Mouse (Mus musculus) CH12.LX (cell line): ENCODE measurements around the gene Kcnc3. TPM values are rescaled to one million over a fixed set of nuclear protein-coding genes. Genes with fewer than 3 reads are reported as not detected.
A peak's percentile ranks its signal among the peaks of the same experiment; 100 is the strongest.

Experiments
- DNase-seq: peaks from one replicate; pipeline ENCODE4 v3.0.0-alpha.2; 2013; ENCODE audit errors: extremely low read depth
- H3K27ac ChIP-seq: 2 replicates; pipeline ENCODE4 v1.5.1; 2012; ENCODE audit warnings: low read depth, mild to moderate bottlenecking, control low read depth, moderate library complexity; ENCODE audit not compliant: insufficient read depth
- H3K27me3 ChIP-seq: replicated peaks from 2 replicates; pipeline ENCODE3; 2012; ENCODE audit warnings: inconsistent platforms
- H3K36me3 ChIP-seq, 2 experiments: replicated peaks in 1 of 2; 2 replicates each; pipeline versions ENCODE3 to v1.6.1; 2012; ENCODE audit warnings: inconsistent platforms in 1 of 2, low read length in 1 of 2, mild to moderate bottlenecking in 1 of 2, mixed read lengths in 1 of 2, moderate library complexity in 1 of 2; ENCODE audit not compliant: control insufficient read depth in 1 of 2, insufficient read depth in 1 of 2
- H3K4me1 ChIP-seq, 2 experiments: 2 replicates each; pipeline ENCODE4 v1.6.1; 2012; ENCODE audit warnings: inconsistent platforms in 1 of 2, moderate library complexity in 1 of 2; ENCODE audit not compliant: insufficient read depth in 2 of 2, control insufficient read depth in 1 of 2
- H3K4me2 ChIP-seq: 2 replicates; pipeline ENCODE4 v1.6.1; 2012; ENCODE audit warnings: low read depth, mild to moderate bottlenecking, control low read depth; ENCODE audit not compliant: poor library complexity, insufficient read depth, severe bottlenecking
- H3K4me3 ChIP-seq, 3 experiments: fragments of 150-350 bp in 1 of 3; sonication (generic) in 1 of 3; replicated peaks in 1 of 3; 2 replicates each; pipeline versions ENCODE3 to v1.5.1; 2011 to 2012; ENCODE audit warnings: low read depth in 2 of 3, low read length in 2 of 3, mild to moderate bottlenecking in 2 of 3, moderate library complexity in 2 of 3, control low read depth in 1 of 3, improper control_type of control experiment in 1 of 3, inconsistent platforms in 1 of 3, mixed read lengths in 1 of 3; ENCODE audit not compliant: poor library complexity in 1 of 3
- H3K79me2 ChIP-seq: replicated peaks from 2 replicates; pipeline ENCODE4 v1.6.1; 2012; ENCODE audit warnings: mild to moderate bottlenecking, moderate library complexity; ENCODE audit not compliant: control insufficient read depth, poor library complexity, insufficient read depth, severe bottlenecking; ENCODE audit errors: extremely low read depth
- H3K9ac ChIP-seq: 2 replicates; pipeline ENCODE4 v1.6.1; 2012; ENCODE audit warnings: low read depth, mild to moderate bottlenecking, control low read depth, moderate library complexity; ENCODE audit not compliant: insufficient read depth
- H3K9me3 ChIP-seq: replicated peaks from 2 replicates; pipeline ENCODE3; 2012; ENCODE audit warnings: low read length, inconsistent platforms, mixed read lengths
- CHD1 ChIP-seq: IDR thresholded peaks from 2 replicates; pipeline ENCODE4 v1.6.1; 2012; ENCODE audit warnings: low read depth, low read length, improper control_type of control experiment, inconsistent platforms
- ELF1 ChIP-seq: IDR thresholded peaks from 2 replicates; pipeline ENCODE4 v1.6.1; 2014; ENCODE audit warnings: low read depth, mild to moderate bottlenecking, inconsistent platforms, low read length, improper control_type of control experiment
- ETS1 ChIP-seq: conservative IDR thresholded peaks from 2 replicates; pipeline ENCODE4 v1.6.1; 2012; ENCODE audit warnings: low read depth, mild to moderate bottlenecking, inconsistent platforms, low read length, improper control_type of control experiment, moderate library complexity
- GABPA ChIP-seq: IDR thresholded peaks from 2 replicates; pipeline ENCODE4 v1.6.1; 2012; ENCODE audit warnings: low read depth, low read length, improper control_type of control experiment, inconsistent platforms; ENCODE audit not compliant: insufficient replicate concordance
- HCFC1 ChIP-seq: IDR thresholded peaks from 2 replicates; pipeline ENCODE4 v1.6.1; 2012; ENCODE audit warnings: low read depth, mild to moderate bottlenecking, inconsistent platforms, low read length, improper control_type of control experiment
- IRF4 ChIP-seq: IDR thresholded peaks from 2 replicates; pipeline ENCODE4 v1.6.1; 2014; ENCODE audit warnings: low read depth, mild to moderate bottlenecking, inconsistent platforms, low read length, improper control_type of control experiment
- JUN ChIP-seq: IDR thresholded peaks from 2 replicates; pipeline ENCODE4 v1.6.1; 2011; ENCODE audit warnings: low read depth, mild to moderate bottlenecking, low read length, improper control_type of control experiment, moderate library complexity; ENCODE audit not compliant: insufficient read depth
- JUND ChIP-seq: conservative IDR thresholded peaks from 2 replicates; pipeline ENCODE4 v1.6.1; 2011; ENCODE audit warnings: low read depth, low read length, improper control_type of control experiment
- MAX ChIP-seq: IDR thresholded peaks from 2 replicates; pipeline ENCODE4 v1.6.1; 2011; ENCODE audit warnings: low read length, improper control_type of control experiment
- MXI1 ChIP-seq: IDR thresholded peaks from 2 replicates; pipeline ENCODE4 v1.6.1; 2011; ENCODE audit warnings: mild to moderate bottlenecking, low read depth, low read length, improper control_type of control experiment
- NELFE ChIP-seq: IDR thresholded peaks from 2 replicates; pipeline ENCODE4 v1.6.1; 2011; ENCODE audit warnings: low read depth, low read length, improper control_type of control experiment
- NRF1 ChIP-seq: IDR thresholded peaks from 2 replicates; pipeline ENCODE4 v1.6.1; 2014; ENCODE audit warnings: low read depth, mild to moderate bottlenecking, inconsistent platforms, low read length, improper control_type of control experiment, moderate library complexity
- POLR2AphosphoS2 ChIP-seq: IDR thresholded peaks from 2 replicates; pipeline ENCODE4 v1.6.1; 2011; ENCODE audit warnings: low read depth, low read length, improper control_type of control experiment
- RAD21 ChIP-seq: IDR thresholded peaks from 2 replicates; pipeline ENCODE4 v1.6.1; 2011; ENCODE audit warnings: low read depth, mild to moderate bottlenecking, low read length, improper control_type of control experiment, moderate library complexity
- SIN3A ChIP-seq: IDR thresholded peaks from 2 replicates; pipeline ENCODE4 v1.6.1; 2012; ENCODE audit warnings: low read length, improper control_type of control experiment, inconsistent platforms
- TBP ChIP-seq: conservative IDR thresholded peaks from 2 replicates; pipeline ENCODE4 v1.6.1; 2011; ENCODE audit warnings: low read depth, low read length, improper control_type of control experiment
- USF1 ChIP-seq: IDR thresholded peaks from 2 replicates; pipeline ENCODE4 v1.6.1; 2014; ENCODE audit warnings: low read depth, mild to moderate bottlenecking, inconsistent platforms, low read length, improper control_type of control experiment
- dilution Hi-C: fragments of 300-500 bp; cut with MboI; formaldehyde crosslinking; loops from 2 replicates; pipeline ENCODE4 v1.14.3; 2020; ENCODE audit warnings: low sequenced_read_pairs; ENCODE audit not compliant: extremely low pct_unique_long_range_greater_than_20kb, extremely low pct_ligation_motif_present
- in situ Hi-C: fragments of 300-500 bp; cut with MboI; formaldehyde crosslinking; loops from 3 replicates; pipeline ENCODE4 v1.14.3; 2019; ENCODE audit warnings: low sequenced_read_pairs, low pct_ligation_motif_present, low pct_unique_long_range_greater_than_20kb, mixed read lengths
- polyA plus RNA-seq: library from polyadenylated mRNA; unstranded; fragments of >175 nt; gene quantifications from 2 replicates; pipeline ENCODE4 v1.2.1, GENCODE M21; 2012; ENCODE audit warnings: low read depth; ENCODE audit not compliant: insufficient read length
- total RNA-seq, 2 experiments: library from RNA; depleted of rRNA; stranded (reverse); fragments of 300-350 nt in 1 of 2; fragments of >200 nt in 1 of 2; gene quantifications; 2 replicates each; pipeline ENCODE4 v1.2.3; 2012 to 2014

Kcnc3 gene
- total and polyA plus RNA-seq, 3 experiments, result 0.31 to 5.6 (median 1.7) TPM

DNA sequence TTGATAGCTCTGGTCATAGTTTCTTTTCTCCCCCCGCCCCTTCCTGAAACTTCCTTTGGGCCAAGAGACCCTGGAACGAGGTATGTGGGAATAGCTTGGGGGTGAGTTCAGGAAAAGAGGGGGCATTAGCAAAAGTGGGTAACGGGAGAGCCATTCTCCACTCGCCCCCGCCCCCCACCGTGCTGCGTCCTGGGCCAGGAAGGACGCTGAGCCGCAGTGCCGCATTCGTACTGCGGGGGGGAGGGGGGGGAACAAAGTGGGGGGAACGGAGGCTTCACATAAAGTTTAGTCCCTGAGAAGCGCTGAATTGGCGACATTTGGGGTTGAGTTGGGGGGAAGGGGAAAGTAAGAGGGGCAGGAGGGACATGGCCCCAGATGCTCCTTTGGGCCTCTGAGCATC lies 2.6 kb downstream of the Kcnc3 start:
- Histone ChIP-seq H3K4me3 (no peak overlapping the region), H3K4me2 (no peak overlapping the region), H3K4me1 (peaks cover 13 to 39% of the 10 kb centered on the region in 2 experiments), H3K9me3 (no peaks in the 10 kb centered on the region), H3K27ac (no peak overlapping the region), H3K27me3 (peaks cover 10% of the 10 kb centered on the region), H3K9ac (no peak overlapping the region), H3K79me2 (0 out of 2 replicates have a peak, but pooled peaks cover 2% of the 10 kb centered on the region), H3K36me3 (peaks cover 7 to 31% of the 10 kb centered on the region in 2 experiments)
- in situ Hi-C loops, result no loop called here
- dilution Hi-C loops, result no loop called here
- DNase-seq, result no peak
- no peak for TF ChIP-seq GABPA
- TF ChIP-seq ELF1, result no peak
- no peak for TF ChIP-seq ETS1
- no peak for TF ChIP-seq MAX
- no peak for TF ChIP-seq MXI1
- TF ChIP-seq HCFC1, result no peak
- no peak for TF ChIP-seq NRF1
- no peak for TF ChIP-seq NELFE
- no peak for TF ChIP-seq SIN3A
- no peak for TF ChIP-seq POLR2AphosphoS2
- no peak for TF ChIP-seq USF1
- TF ChIP-seq JUND, result no peak
- no peak for TF ChIP-seq TBP
- TF ChIP-seq RAD21, result no peak
- TF ChIP-seq JUN, result no peak
- TF ChIP-seq IRF4, result no peak
- TF ChIP-seq, all 38 proteins: peak for 0

- Histone ChIP-seq H3K9ac (no peak overlapping the region), H3K4me3 (no peak overlapping the region), H3K36me3 (peaks cover 7 to 34% of the 10 kb centered on the region in 2 experiments), H3K27ac (no peak overlapping the region), H3K4me1 (peaks cover 13 to 31% of the 10 kb centered on the region in 2 experiments), H3K27me3 (peaks cover 10% of the 10 kb centered on the region), H3K79me2 (0 out of 2 replicates have a peak, but pooled peaks cover 2% of the 10 kb centered on the region), H3K9me3 (no peaks in the 10 kb centered on the region), H3K4me2 (no peak overlapping the region)
- dilution Hi-C loops, result no loop called here
- TF ChIP-seq SIN3A (peak; percentile 45; the same call in 1 of the 2 replicates), CHD1 (no peak), MXI1 (peak; percentile 30; the same call in 1 of the 2 replicates), NRF1 (peak; percentile 87), USF1 (no peak)
- in situ Hi-C loops, result no loop called here
- DNase-seq, result no peak
Measured at GRCm38 (mm10) chr7:44593775-44594174, 3.3 kb downstream of the Kcnc3 start.
